Mouse (Mus musculus): ENCODE results near the gene Fes.

The Fes gene

GRCm38 (mm10) chr7:80387633-80388543, at the start of gene Fes:
Fes (minus strand) TSS chr7:80387946.
- no peak for DNase-seq (ENCODE audit: low read depth, low spot score)

GRCm38 (mm10) chr7:80436571-80436970, 48.8 kb upstream of the Fes start:
- no peak for DNase-seq (ENCODE audit: low read depth, low spot score)

GRCm38 (mm10) chr7:80435594-80435993, 47.8 kb upstream of the Fes start:
- DNase-seq (ENCODE audit: low read depth, low spot score) = no peak

GRCm38 (mm10) chr7:80429661-80430060, 41.9 kb upstream of the Fes start:
- no peak for DNase-seq (ENCODE audit: low read depth, low spot score)

GRCm38 (mm10) chr7:80427730-80428129, 40.0 kb upstream of the Fes start:
- DNase-seq (ENCODE audit: low read depth, low spot score) = no peak

GRCm38 (mm10) chr7:80426363-80426762, 38.6 kb upstream of the Fes start:
- no peak for DNase-seq (ENCODE audit: low read depth, low spot score)

GRCm38 (mm10) chr7:80424722-80425121, 37.0 kb upstream of the Fes start:
- DNase-seq (ENCODE audit: low read depth, low spot score) = no peak

- no peak for DNase-seq (ENCODE audit: low read depth, low spot score)
Observed at GRCm38 (mm10) chr7:80422759-80423480, 35.2 kb upstream of the Fes start.

- no peak for DNase-seq (ENCODE audit: low read depth, low spot score)
Observed at GRCm38 (mm10) chr7:80421576-80421975, 33.8 kb upstream of the Fes start.

GRCm38 (mm10) chr7:80420586-80420985, 32.8 kb upstream of the Fes start:
- DNase-seq (ENCODE audit: low read depth, low spot score) = no peak

GRCm38 (mm10) chr7:80419278-80419677, 31.5 kb upstream of the Fes start:
- DNase-seq (ENCODE audit: low read depth, low spot score) = no peak

GRCm38 (mm10) chr7:80418036-80418435, 30.3 kb upstream of the Fes start:
- no peak for DNase-seq (ENCODE audit: low read depth, low spot score)

- no peak for DNase-seq (ENCODE audit: low read depth, low spot score)
Observed at GRCm38 (mm10) chr7:80417601-80418000, 29.9 kb upstream of the Fes start.

GRCm38 (mm10) chr7:80416969-80417368, 29.2 kb upstream of the Fes start:
- DNase-seq (ENCODE audit: low read depth, low spot score) = no peak

- DNase-seq (ENCODE audit: low read depth, low spot score) = no peak
Observed at GRCm38 (mm10) chr7:80414303-80414855, 26.6 kb upstream of the Fes start.

- no peak for DNase-seq (ENCODE audit: low read depth, low spot score)
Observed at GRCm38 (mm10) chr7:80413512-80414302, 26.0 kb upstream of the Fes start.

- DNase-seq (ENCODE audit: low read depth, low spot score) = no peak
Observed at GRCm38 (mm10) chr7:80412781-80413180, 25.0 kb upstream of the Fes start.

GRCm38 (mm10) chr7:80412279-80412678, 24.5 kb upstream of the Fes start:
- DNase-seq (ENCODE audit: low read depth, low spot score) = no peak

- DNase-seq (ENCODE audit: low read depth, low spot score) = no peak
Observed at GRCm38 (mm10) chr7:80410380-80410779, 22.6 kb upstream of the Fes start.

GRCm38 (mm10) chr7:80407712-80408111, 20.0 kb upstream of the Fes start:
- DNase-seq (ENCODE audit: low read depth, low spot score) = no peak

- DNase-seq (ENCODE audit: low read depth, low spot score) = no peak
Observed at GRCm38 (mm10) chr7:80406186-80406585, 18.4 kb upstream of the Fes start.

Measured in brain, embryonic 18.5 days (tissue).